Mouse (Mus musculus) embryonic facial prominence, embryonic 15.5 days (tissue): ENCODE results near the gene Apol7a. TPM values are rescaled to one million over a fixed set of nuclear protein-coding genes. Genes with fewer than 3 reads are reported as not detected.

Source experiments
- ATAC-seq: fragments of 200-750 bp; cut with Nextera tagmentation; 2 replicates; pipeline ENCODE4 v1.8.0; 2017; ENCODE audit warnings: low read depth, moderate TSS enrichment; ENCODE audit not compliant: insufficient number of reproducible peaks, low FRiP score, low TSS enrichment
- H3K27ac ChIP-seq: fragments of 300-500 bp; sonication (generic); replicated peaks from 2 replicates; pipeline ENCODE4 v1.5.1; 2015; ENCODE audit warnings: mild to moderate bottlenecking, inconsistent platforms
- H3K27me3 ChIP-seq: fragments of 300-500 bp; sonication (generic); 2 replicates; pipeline ENCODE4 v1.6.1; 2015; ENCODE audit warnings: inconsistent platforms
- H3K36me3 ChIP-seq: fragments of 300-500 bp; sonication (generic); 2 replicates; pipeline ENCODE4 v1.6.1; 2015; ENCODE audit warnings: mild to moderate bottlenecking, inconsistent platforms
- H3K4me1 ChIP-seq: fragments of 300-500 bp; sonication (generic); 2 replicates; pipeline ENCODE4 v1.6.1; 2015; ENCODE audit warnings: inconsistent platforms
- H3K4me2 ChIP-seq: fragments of 300-500 bp; sonication (generic); replicated peaks from 2 replicates; pipeline ENCODE4 v1.6.1; 2015; ENCODE audit warnings: mild to moderate bottlenecking, inconsistent platforms
- H3K4me3 ChIP-seq: fragments of 300-500 bp; sonication (generic); replicated peaks from 2 replicates; pipeline ENCODE4 v1.5.1; 2015; ENCODE audit warnings: mild to moderate bottlenecking, inconsistent platforms
- H3K9ac ChIP-seq: fragments of 300-500 bp; sonication (generic); 2 replicates; pipeline ENCODE4 v1.6.1; 2015; ENCODE audit warnings: inconsistent platforms
- H3K9me3 ChIP-seq: fragments of 300-500 bp; sonication (generic); replicated peaks from 2 replicates; pipeline ENCODE4 v1.6.1; 2016; ENCODE audit warnings: inconsistent platforms
- WGBS: fragments of 180-500 bp; shearing (Covaris S2); methylation state at CpG from one replicate; pipeline ENCODE4 v1.1.7; 2015; 5-methylcytosine and 5-hydroxymethylcytosine counted together
- polyA plus RNA-seq: library from polyadenylated mRNA; unstranded; fragments of >200 nt; fragmentation: Nextera tagmentation; extraction: Ambion mirVana; gene quantifications from 2 replicates; pipeline ENCODE4 v1.2.1, GENCODE M21; 2015

The Apol7a gene
- polyA plus RNA-seq, 1 experiment from 2014 or later: 0.33 TPM

GRCm38 (mm10) chr15:77344127-77345125 lies 54.5 kb downstream of the Apol7a start:
- Histone ChIP-seq H3K9ac (no peak overlapping the region), H3K4me2 (peak overlapping the region; percentile 48), H3K27me3 (no peaks in the 10 kb centered on the region), H3K4me3 (peak overlapping the region; percentile 20), H3K36me3 (no peaks in the 10 kb centered on the region), H3K27ac (peak overlapping the region; percentile 88), H3K4me1 (peaks cover 35% of the 10 kb centered on the region), H3K9me3 (no peaks in the 10 kb centered on the region)
- ATAC-seq: peak; percentile 52; the same call in 1 of the 2 replicates
- 13% methylated on average over 17 of the region's 17 CpGs for WGBS

DNA sequence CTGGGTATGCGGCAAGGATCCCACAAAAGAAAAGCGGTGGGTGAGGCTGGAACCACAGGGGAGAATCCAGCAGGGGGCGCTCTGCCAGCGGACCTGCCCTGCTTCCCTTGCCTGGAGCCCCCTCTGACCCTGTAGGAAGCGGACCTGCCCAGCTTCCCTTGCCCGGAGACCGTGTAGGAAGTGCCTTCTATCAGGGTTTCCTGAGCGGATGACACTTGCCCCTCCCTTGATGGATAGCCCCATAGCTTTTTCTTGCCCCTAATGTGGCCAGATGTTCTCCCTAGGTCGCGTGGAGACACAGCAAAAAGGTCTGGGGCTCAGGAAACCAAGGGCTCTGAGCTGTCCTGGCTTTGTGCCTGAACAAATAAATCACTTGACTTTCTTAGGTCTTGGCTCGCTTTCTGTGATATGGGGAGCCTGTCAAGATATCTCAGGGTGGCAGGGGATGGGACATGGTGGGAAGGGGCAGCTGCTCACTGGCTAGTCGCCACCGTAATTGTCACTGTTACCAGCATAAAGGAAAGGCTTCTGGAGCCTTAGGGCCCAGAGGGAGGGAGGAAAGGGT lies 55.3 kb downstream of the Apol7a start:
- H3K9ac ChIP-seq: peak overlapping the region; percentile 2; the same call in 1 of the 2 replicates
- peak overlapping the region; percentile 48 for H3K4me2 ChIP-seq
- peak; percentile 74 for ATAC-seq
- no peaks in the 10 kb centered on the region for H3K36me3 ChIP-seq
- H3K27me3 ChIP-seq: no peaks in the 10 kb centered on the region
- peak overlapping the region; percentile 20 for H3K4me3 ChIP-seq
- H3K9me3 ChIP-seq: no peaks in the 10 kb centered on the region
- H3K4me1 ChIP-seq: peaks cover 42% of the 10 kb centered on the region
- WGBS: 4% methylated on average over 13 of the region's 13 CpGs
- H3K27ac ChIP-seq: peak overlapping the region; percentile 88

DNA sequence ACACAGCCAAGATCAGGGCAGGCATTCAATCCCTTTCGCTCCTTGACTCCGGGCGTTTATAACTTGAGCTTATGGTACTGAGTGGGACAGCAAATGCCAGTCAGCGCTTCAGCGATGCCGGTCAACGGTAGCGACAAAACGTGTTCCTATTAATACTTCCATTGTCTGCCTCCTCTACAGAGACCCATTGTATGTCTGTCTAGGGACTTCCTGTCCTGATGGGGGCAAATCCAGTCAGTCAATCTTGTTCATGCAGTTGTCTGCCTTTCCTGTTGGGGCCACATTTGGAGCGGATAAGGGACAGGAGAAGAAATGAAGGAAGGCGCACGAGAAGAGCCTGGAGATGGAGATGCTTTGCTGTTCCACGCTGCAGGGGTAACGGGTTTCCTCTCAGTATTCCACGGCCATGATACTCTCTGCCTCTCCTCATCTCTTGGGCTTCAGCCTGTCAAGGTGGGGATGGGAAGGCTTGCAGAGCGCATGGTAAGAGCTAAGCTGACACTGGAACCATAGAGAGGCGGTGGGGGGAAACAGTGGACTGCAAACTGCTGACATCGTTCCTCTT lies 55.9 kb downstream of the Apol7a start:
- Histone ChIP-seq H3K36me3 (no peaks in the 10 kb centered on the region), H3K4me3 (peak overlapping the region; percentile 20), H3K4me2 (peak overlapping the region; percentile 48), H3K9ac (peak overlapping the region; percentile 2; the same call in 1 of the 2 replicates), H3K4me1 (peaks cover 47% of the 10 kb centered on the region), H3K9me3 (no peaks in the 10 kb centered on the region), H3K27ac (peak overlapping the region; percentile 88), H3K27me3 (no peaks in the 10 kb centered on the region)
- peak; percentile 17; the same call in 1 of the 2 replicates for ATAC-seq
- WGBS: 21% methylated on average over 18 of the region's 18 CpGs

GRCm38 (mm10) chr15:77342005-77342404 lies 56.9 kb downstream of the Apol7a start:
- H3K4me1 ChIP-seq: peaks cover 51% of the 10 kb centered on the region
- H3K27ac ChIP-seq: no peak overlapping the region
- no peak overlapping the region for H3K9ac ChIP-seq
- H3K9me3 ChIP-seq: no peaks in the 10 kb centered on the region
- ATAC-seq: no peak
- no peaks in the 10 kb centered on the region for H3K36me3 ChIP-seq
- no peaks in the 10 kb centered on the region for H3K27me3 ChIP-seq
- no peak overlapping the region for H3K4me2 ChIP-seq
- WGBS: 88% methylated on average over 6 of the region's 6 CpGs
- H3K4me3 ChIP-seq: no peak overlapping the region

- Histone ChIP-seq H3K36me3 (no peaks in the 10 kb centered on the region), H3K27ac (no peak overlapping the region), H3K4me1 (peaks cover 65% of the 10 kb centered on the region), H3K9ac (no peak overlapping the region), H3K9me3 (no peaks in the 10 kb centered on the region), H3K27me3 (no peaks in the 10 kb centered on the region), H3K4me2 (no peak overlapping the region), H3K4me3 (no peak overlapping the region)
- ATAC-seq: no peak
These were observed 58.3 kb downstream of the Apol7a start for GRCm38 (mm10) chr15:77340581-77340980.

- no peaks in the 10 kb centered on the region for H3K27me3 ChIP-seq
- no peak for ATAC-seq
- H3K9me3 ChIP-seq: no peaks in the 10 kb centered on the region
- H3K27ac ChIP-seq: no peak overlapping the region
- 34% methylated on average over 8 of the region's 8 CpGs for WGBS
- no peak overlapping the region for H3K9ac ChIP-seq
- no peaks in the 10 kb centered on the region for H3K36me3 ChIP-seq
- no peak overlapping the region for H3K4me3 ChIP-seq
- no peak overlapping the region for H3K4me2 ChIP-seq
- H3K4me1 ChIP-seq: peaks cover 54% of the 10 kb centered on the region
These were observed 59.9 kb downstream of the Apol7a start for GRCm38 (mm10) chr15:77338924-77339429.

DNA sequence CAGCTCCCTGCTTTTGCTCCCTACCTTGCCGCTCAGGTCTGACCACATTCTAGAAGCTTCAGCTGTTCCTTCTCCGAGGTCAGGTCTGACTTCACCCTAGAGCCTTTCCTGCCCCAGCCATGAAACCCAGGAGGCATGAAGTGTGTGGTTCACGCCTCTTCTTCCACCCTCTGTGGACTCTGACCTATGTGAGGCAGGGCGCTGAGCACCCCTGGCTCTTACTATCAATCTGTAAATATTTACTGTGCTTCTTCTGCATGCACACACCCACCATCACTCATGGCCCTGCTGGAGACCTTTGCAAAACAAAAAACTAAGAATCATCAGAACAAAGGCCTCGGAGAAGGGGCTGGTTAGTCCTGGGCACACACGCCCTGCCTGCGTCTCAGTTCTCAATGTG lies 60.5 kb downstream of the Apol7a start:
- Histone ChIP-seq H3K9ac (no peak overlapping the region), H3K4me2 (no peak overlapping the region), H3K27ac (peak overlapping the region; percentile 68), H3K4me1 (peaks cover 49% of the 10 kb centered on the region), H3K9me3 (no peaks in the 10 kb centered on the region), H3K4me3 (no peak overlapping the region), H3K27me3 (no peaks in the 10 kb centered on the region), H3K36me3 (no peaks in the 10 kb centered on the region)
- WGBS: 64% methylated on average over 7 of the region's 7 CpGs
- no peak for ATAC-seq

Other genes with a start within 250 kb of the Apol7a start
- gene Rbfox2, start 92.1 kb downstream of the Apol7a start, polyA plus RNA-seq: 69.4 and 73.2 TPM in 2 replicates
- gene Apol9a, start 12.0 kb upstream of the Apol7a start, polyA plus RNA-seq: 0.13 and 0.20 TPM in 2 replicates
- gene Apol7b, start 48.4 kb upstream of the Apol7a start, polyA plus RNA-seq: not detected in 2 replicates
- gene Apol10a, start 77.9 kb upstream of the Apol7a start, polyA plus RNA-seq: 0.05 and 0.20 TPM in 2 replicates
- not detected in 2 replicates for gene Apol11a, start 109.2 kb upstream of the Apol7a start, polyA plus RNA-seq
- gene Apol7c, start 134.2 kb upstream of the Apol7a start, polyA plus RNA-seq: not detected in 2 replicates
- gene 1700025B11Rik, start 162.8 kb upstream of the Apol7a start, polyA plus RNA-seq: not detected in 2 replicates
- gene Apol10b, start 197.0 kb upstream of the Apol7a start, polyA plus RNA-seq: 0.17 and 0.18 TPM in 2 replicates
- not detected in 2 replicates for gene Gm36245, start 200.1 kb upstream of the Apol7a start, polyA plus RNA-seq
- 0.13 TPM in 1 of 2 replicates, not detected in the other for gene Apol11b, start 244.2 kb upstream of the Apol7a start, polyA plus RNA-seq